Mouse (Mus musculus) bone marrow macrophage, adult 2 months (primary cell): ENCODE data around the gene Cdc25a.

Experiments
- CTCF ChIP-seq: IDR thresholded peaks from 2 replicates; pipeline ENCODE4 v1.5.1; 2012; ENCODE audit warnings: low read depth, mild to moderate bottlenecking, low read length, moderate library complexity
- POLR2A ChIP-seq: IDR thresholded peaks from 2 replicates; pipeline ENCODE4 v1.6.1; 2012; ENCODE audit warnings: mild to moderate bottlenecking, low read depth, low read length, borderline replicate concordance

GRCm38 (mm10) chr9:109892651-109893250 is 17.4 kb downstream of the Cdc25a start:
- TF ChIP-seq POLR2A = no peak
- TF ChIP-seq CTCF = peak; percentile 89
